Mouse (Mus musculus) C2C12 (cell line): ENCODE results near the gene Mcee.

ENCODE experiments used
- CEBPB ChIP-seq: IDR thresholded peaks from one replicate; pipeline ENCODE4 v1.6.1; 2011; ENCODE audit warnings: low read depth, mild to moderate bottlenecking, control low read depth, moderate library complexity
- CTCF ChIP-seq: IDR thresholded peaks from one replicate; pipeline ENCODE4 v1.5.1; 2011; ENCODE audit not compliant: control insufficient read depth, insufficient read depth, insufficient read length
- MYOG ChIP-seq: IDR thresholded peaks from one replicate; pipeline ENCODE4 v1.6.1; 2011; ENCODE audit not compliant: control insufficient read depth, insufficient read length; ENCODE audit errors: extremely low read depth

- TF ChIP-seq CTCF: no peak
- no peak for TF ChIP-seq CEBPB
- TF ChIP-seq MYOG: no peak
These were observed 41.3 kb upstream of the Mcee start for GRCm38 (mm10) chr7:64351087-64351486.
